Mouse (Mus musculus) cortical plate, adult 2 months (tissue): Measurements from ENCODE around the gene Disc1.

Experiments
- CTCF ChIP-seq: fragments of 200-500 bp; IDR thresholded peaks from 2 replicates; pipeline ENCODE4 v1.5.1; 2011; ENCODE audit warnings: mild to moderate bottlenecking, control low read depth, low read length; ENCODE audit not compliant: insufficient read depth; ENCODE audit errors: extremely low read depth
- POLR2A ChIP-seq: fragments of 200-500 bp; IDR thresholded peaks from 2 replicates; pipeline ENCODE4 v1.6.1; 2011; ENCODE audit warnings: mild to moderate bottlenecking, low read length, control low read depth; ENCODE audit not compliant: insufficient read depth; ENCODE audit errors: extremely low read depth

GRCm38 (mm10) chr8:125163491-125163890 lies 109.5 kb downstream of the Disc1 start:
- TF ChIP-seq CTCF (no peak), POLR2A (no peak)
